Mouse (Mus musculus): ENCODE measurements around the gene Kmt2d. TPM values are rescaled to one million over a fixed set of nuclear protein-coding genes. Genes with fewer than 3 reads are reported as not detected.

Kmt2d gene
- polyA plus RNA-seq, 1 experiment from 2014 or later: 17.6 TPM

DNA sequence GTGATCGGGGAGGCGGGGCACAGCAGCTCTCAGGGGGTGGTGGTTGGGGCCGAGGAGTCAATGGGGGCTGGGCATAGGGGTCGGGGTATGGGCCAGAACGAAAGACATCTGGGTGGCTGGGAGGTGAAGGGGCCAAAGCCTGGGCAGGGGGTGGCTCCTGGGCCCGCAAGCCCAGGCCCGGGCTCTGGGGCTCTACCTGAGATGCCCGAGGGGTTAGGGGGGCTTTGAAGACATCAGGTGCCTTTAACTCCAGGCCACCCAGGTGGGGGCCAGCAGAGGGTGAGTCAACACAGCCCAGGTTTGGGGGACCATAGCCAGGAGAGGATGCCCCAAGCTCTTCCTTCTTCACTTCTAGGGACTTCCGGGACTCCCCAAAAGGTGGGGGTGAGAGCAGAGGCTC, 18.3 kb downstream of the Kmt2d start:
- Histone ChIP-seq H3K9me3 (ENCODE audit: control insufficient read depth, low read length) (no peaks in the 10 kb centered on the region), H3K27ac (replicated peaks; ENCODE audit: low read depth, low read length) (no peak overlapping the region), H3K9ac (ENCODE audit: low read length) (no peak overlapping the region), H3K4me1 (ENCODE audit: control insufficient read depth, insufficient read depth, low read length) (no peaks in the 10 kb centered on the region), H3K4me2 (ENCODE audit: low read depth, severe bottlenecking) (no peak overlapping the region), H3K27me3 (ENCODE audit: control insufficient read depth, insufficient read depth, low read length) (no peaks in the 10 kb centered on the region), H3K36me3 (ENCODE audit: control insufficient read depth, insufficient read depth, low read length) (peaks cover 63% of the 10 kb centered on the region), H3K4me3 (ENCODE audit: low read depth, low read length) (no peak overlapping the region)
- ATAC-seq (ENCODE audit: insufficient number of reproducible peaks, low FRiP score, low TSS enrichment, low read depth) (no peak), DNase-seq (ENCODE audit: low spot score) (no peak)
- 95% methylated on average over 7 of the region's 9 CpGs for WGBS

DNA sequence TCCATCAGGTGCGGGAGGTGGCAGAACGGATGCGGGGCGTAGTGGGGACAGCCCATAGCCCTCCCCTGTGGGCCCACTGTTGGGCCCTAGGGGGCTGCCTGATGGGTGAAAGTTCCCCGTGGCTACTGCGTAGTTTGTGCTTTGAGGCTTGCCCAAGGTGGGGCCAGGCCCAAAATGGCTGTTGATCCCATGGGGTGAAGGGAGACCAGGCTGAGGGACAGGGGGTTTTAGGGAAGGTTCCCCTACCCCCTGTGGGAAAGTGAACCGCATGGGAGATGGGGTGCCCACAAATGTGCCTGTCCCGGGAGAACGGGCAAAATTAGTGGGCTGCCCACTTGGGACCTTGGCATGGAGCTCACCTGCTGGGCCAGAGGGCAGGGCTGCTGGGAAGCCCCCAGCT, 18.9 kb downstream of the Kmt2d start:
- no peaks in the 10 kb centered on the region for H3K27me3 ChIP-seq (ENCODE audit: control insufficient read depth, insufficient read depth, low read length)
- H3K27ac ChIP-seq (replicated peaks; ENCODE audit: low read depth, low read length): no peak overlapping the region
- H3K9ac ChIP-seq (ENCODE audit: low read length): no peak overlapping the region
- ATAC-seq (ENCODE audit: insufficient number of reproducible peaks, low FRiP score, low TSS enrichment, low read depth): no peak
- no peak for DNase-seq (ENCODE audit: low spot score)
- 94% methylated on average over 9 of the region's 9 CpGs for WGBS
- H3K36me3 ChIP-seq (ENCODE audit: control insufficient read depth, insufficient read depth, low read length): peaks cover 65% of the 10 kb centered on the region
- no peak overlapping the region for H3K4me3 ChIP-seq (ENCODE audit: low read depth, low read length)
- no peaks in the 10 kb centered on the region for H3K4me1 ChIP-seq (ENCODE audit: control insufficient read depth, insufficient read depth, low read length)
- H3K4me2 ChIP-seq (ENCODE audit: low read depth, severe bottlenecking): no peak overlapping the region
- no peaks in the 10 kb centered on the region for H3K9me3 ChIP-seq (ENCODE audit: control insufficient read depth, low read length)

DNA sequence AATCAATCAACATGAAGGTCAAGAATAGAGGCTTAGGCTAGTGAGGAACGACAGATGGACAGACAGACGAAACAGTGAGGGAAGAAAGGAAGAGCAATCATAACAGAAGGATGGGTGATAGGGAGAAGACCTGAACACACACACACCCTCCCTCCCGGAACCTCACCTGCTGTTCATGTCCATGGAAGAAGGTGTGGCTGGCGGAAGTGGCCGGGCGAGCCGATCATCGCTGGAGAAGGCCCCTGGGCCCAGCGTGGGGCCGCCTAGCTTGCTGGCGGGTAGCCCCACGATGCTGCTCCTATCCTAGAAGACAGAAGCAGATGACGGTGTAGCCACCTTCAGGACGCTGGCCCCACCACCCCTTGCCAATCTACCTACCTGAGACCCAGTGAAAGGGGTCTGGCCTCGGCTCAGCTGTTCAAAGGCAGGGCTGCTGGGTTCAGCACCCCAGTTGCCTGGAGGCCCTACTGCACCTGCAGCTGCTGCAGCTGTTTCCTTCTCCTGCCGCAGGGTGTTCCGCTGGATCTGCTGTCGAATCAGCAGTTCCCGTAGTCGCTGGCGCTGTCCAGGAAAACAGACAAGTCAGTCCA, 19.7 kb downstream of the Kmt2d start:
- Histone ChIP-seq H3K27me3 (ENCODE audit: control insufficient read depth, insufficient read depth, low read length) (no peaks in the 10 kb centered on the region), H3K27ac (replicated peaks; ENCODE audit: low read depth, low read length) (no peak overlapping the region), H3K9ac (ENCODE audit: low read length) (no peak overlapping the region), H3K4me1 (ENCODE audit: control insufficient read depth, insufficient read depth, low read length) (no peaks in the 10 kb centered on the region), H3K4me2 (ENCODE audit: low read depth, severe bottlenecking) (no peak overlapping the region), H3K9me3 (ENCODE audit: control insufficient read depth, low read length) (no peaks in the 10 kb centered on the region), H3K4me3 (ENCODE audit: low read depth, low read length) (no peak overlapping the region), H3K36me3 (ENCODE audit: control insufficient read depth, insufficient read depth, low read length) (peaks cover 69% of the 10 kb centered on the region)
- WGBS: 91% methylated on average over 21 of the region's 21 CpGs
- ATAC-seq (ENCODE audit: insufficient number of reproducible peaks, low FRiP score, low TSS enrichment, low read depth): no peak
- no peak for DNase-seq (ENCODE audit: low spot score)

DNA sequence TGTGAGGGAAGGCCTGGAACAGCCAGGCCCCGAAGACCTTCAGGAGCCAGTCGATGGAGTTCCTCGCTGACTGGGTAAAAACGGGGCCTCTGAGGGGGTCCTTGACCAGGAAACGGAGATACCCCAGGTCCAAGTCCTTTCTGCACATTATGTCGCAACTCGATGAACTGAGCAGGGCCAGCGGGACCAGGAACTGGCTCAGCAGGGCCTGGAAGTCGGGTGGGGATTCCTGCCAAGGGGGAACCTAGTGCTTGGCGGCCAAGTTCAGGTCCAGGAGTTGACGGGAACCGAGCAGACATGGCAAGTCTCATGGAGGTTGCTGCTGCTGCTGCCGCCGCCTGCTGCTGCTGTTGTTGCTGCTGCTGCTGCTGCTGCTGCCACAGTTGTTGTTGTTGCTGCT, 20.3 kb downstream of the Kmt2d start:
- DNase-seq (ENCODE audit: low spot score): no peak
- H3K9me3 ChIP-seq (ENCODE audit: control insufficient read depth, low read length): no peaks in the 10 kb centered on the region
- ATAC-seq (ENCODE audit: insufficient number of reproducible peaks, low FRiP score, low TSS enrichment, low read depth): no peak
- no peak overlapping the region for H3K27ac ChIP-seq (replicated peaks; ENCODE audit: low read depth, low read length)
- H3K36me3 ChIP-seq (ENCODE audit: control insufficient read depth, insufficient read depth, low read length): peaks cover 71% of the 10 kb centered on the region
- H3K27me3 ChIP-seq (ENCODE audit: control insufficient read depth, insufficient read depth, low read length): no peaks in the 10 kb centered on the region
- H3K9ac ChIP-seq (ENCODE audit: low read length): no peak overlapping the region
- H3K4me1 ChIP-seq (ENCODE audit: control insufficient read depth, insufficient read depth, low read length): no peaks in the 10 kb centered on the region
- 95% methylated on average over 14 of the region's 14 CpGs for WGBS
- H3K4me2 ChIP-seq (ENCODE audit: low read depth, severe bottlenecking): no peak overlapping the region
- no peak overlapping the region for H3K4me3 ChIP-seq (ENCODE audit: low read depth, low read length)

DNA sequence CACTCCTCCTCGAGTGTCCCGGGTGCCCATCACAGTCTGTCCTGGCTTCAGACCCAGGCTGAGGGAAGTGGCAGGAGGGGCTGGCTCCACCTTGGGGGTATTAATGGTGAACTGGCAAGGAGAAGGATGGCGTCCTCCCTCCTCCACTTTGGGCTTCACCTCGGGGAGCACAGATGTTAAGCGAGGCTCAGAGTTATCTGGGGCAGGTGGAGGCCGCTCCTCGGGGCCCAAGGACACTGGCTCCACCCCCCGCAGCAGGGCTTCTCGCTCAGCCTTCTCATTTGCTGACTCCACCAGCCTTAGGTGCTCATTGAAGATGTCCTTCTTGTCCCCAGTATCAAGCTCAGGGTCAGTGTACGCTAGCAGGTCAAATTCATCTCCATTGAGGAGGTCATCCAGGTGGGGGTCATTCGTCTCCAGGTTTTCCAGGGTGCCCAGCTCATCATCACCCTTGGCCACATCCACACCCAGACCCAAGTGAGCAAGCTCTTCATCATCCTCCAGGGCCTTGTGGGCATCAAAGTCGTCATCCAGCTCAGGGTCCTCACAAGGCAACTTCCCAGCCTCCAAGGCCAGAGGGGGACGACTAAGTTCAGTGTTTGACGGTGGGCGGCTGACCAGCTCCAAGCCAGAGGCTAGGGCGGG, 20.9 kb downstream of the Kmt2d start:
- DNase-seq (ENCODE audit: low spot score) (no peak), ATAC-seq (ENCODE audit: insufficient number of reproducible peaks, low FRiP score, low TSS enrichment, low read depth) (no peak)
- 91% methylated on average over 16 of the region's 16 CpGs for WGBS
- Histone ChIP-seq H3K9ac (ENCODE audit: low read length) (no peak overlapping the region), H3K27me3 (ENCODE audit: control insufficient read depth, insufficient read depth, low read length) (no peaks in the 10 kb centered on the region), H3K36me3 (ENCODE audit: control insufficient read depth, insufficient read depth, low read length) (peaks cover 71% of the 10 kb centered on the region), H3K4me3 (ENCODE audit: low read depth, low read length) (no peak overlapping the region), H3K4me1 (ENCODE audit: control insufficient read depth, insufficient read depth, low read length) (no peaks in the 10 kb centered on the region), H3K9me3 (ENCODE audit: control insufficient read depth, low read length) (no peaks in the 10 kb centered on the region), H3K27ac (replicated peaks; ENCODE audit: low read depth, low read length) (no peak overlapping the region), H3K4me2 (ENCODE audit: low read depth, severe bottlenecking) (no peak overlapping the region)

DNA sequence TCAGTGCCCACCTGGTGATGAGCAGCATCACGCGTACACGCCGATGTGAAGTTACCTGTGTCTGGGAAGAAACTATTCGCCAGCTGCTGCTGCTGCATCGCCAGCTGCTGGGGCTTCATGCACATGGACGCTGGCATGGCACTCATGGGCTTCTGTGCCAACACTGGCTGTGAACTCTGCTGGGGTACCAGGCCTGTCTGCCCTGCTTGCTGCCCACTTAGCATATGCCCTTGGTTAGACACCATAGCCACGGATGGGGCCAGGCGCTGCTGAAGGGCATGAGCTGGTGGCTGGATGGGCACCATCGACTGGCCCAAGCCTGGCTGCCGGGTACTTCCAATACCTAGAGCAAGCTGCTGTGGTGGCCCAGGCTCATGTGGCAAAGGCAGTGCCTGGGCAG, 21.8 kb downstream of the Kmt2d start:
- 98% methylated on average over 11 of the region's 11 CpGs for WGBS
- no peak overlapping the region for H3K4me3 ChIP-seq (ENCODE audit: low read depth, low read length)

DNA sequence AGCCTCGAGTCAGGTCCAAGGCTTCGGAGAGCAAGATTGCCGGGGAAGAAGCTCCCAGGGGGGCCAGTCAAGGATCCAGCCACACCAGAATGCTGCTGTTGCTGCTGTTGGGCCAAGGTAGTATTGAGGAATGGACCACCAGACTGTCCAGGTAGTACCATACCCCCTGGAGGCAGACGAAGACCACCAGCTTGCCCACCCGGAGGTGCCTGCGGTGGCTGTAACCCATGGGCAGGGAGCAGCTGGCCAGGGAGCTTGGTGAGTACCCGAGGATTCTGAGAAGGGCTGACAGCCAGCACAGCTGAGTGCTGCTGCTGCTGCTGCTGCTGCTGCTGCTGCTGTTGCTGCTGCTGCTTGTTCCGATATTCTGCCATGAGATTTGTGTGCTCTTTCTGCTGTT, 24.9 kb downstream of the Kmt2d start:
- H3K27me3 ChIP-seq (ENCODE audit: control insufficient read depth, insufficient read depth, low read length): no peaks in the 10 kb centered on the region
- peaks cover 85% of the 10 kb centered on the region for H3K36me3 ChIP-seq (ENCODE audit: control insufficient read depth, insufficient read depth, low read length)
- ATAC-seq (ENCODE audit: insufficient number of reproducible peaks, low FRiP score, low TSS enrichment, low read depth) (no peak), DNase-seq (ENCODE audit: low spot score) (no peak)
- no peak overlapping the region for H3K4me3 ChIP-seq (ENCODE audit: low read depth, low read length)
- H3K27ac ChIP-seq (replicated peaks; ENCODE audit: low read depth, low read length): no peak overlapping the region
- H3K9ac ChIP-seq (ENCODE audit: low read length): no peak overlapping the region
- no peaks in the 10 kb centered on the region for H3K4me1 ChIP-seq (ENCODE audit: control insufficient read depth, insufficient read depth, low read length)
- no peaks in the 10 kb centered on the region for H3K9me3 ChIP-seq (ENCODE audit: control insufficient read depth, low read length)
- WGBS: 89% methylated on average over 8 of the region's 8 CpGs
- no peak overlapping the region for H3K4me2 ChIP-seq (ENCODE audit: low read depth, severe bottlenecking)

More for the DNA sequence above, 21.8 kb downstream of the Kmt2d start:
- H3K36me3 ChIP-seq (ENCODE audit: control insufficient read depth, insufficient read depth, low read length): peaks cover 75% of the 10 kb centered on the region
- no peak for ATAC-seq (ENCODE audit: insufficient number of reproducible peaks, low FRiP score, low TSS enrichment, low read depth)
- DNase-seq (ENCODE audit: low spot score): no peak
- no peaks in the 10 kb centered on the region for H3K4me1 ChIP-seq (ENCODE audit: control insufficient read depth, insufficient read depth, low read length)
- H3K9ac ChIP-seq (ENCODE audit: low read length): no peak overlapping the region
- no peaks in the 10 kb centered on the region for H3K9me3 ChIP-seq (ENCODE audit: control insufficient read depth, low read length)
- H3K27ac ChIP-seq (replicated peaks; ENCODE audit: low read depth, low read length): no peak overlapping the region
- H3K4me2 ChIP-seq (ENCODE audit: low read depth, severe bottlenecking): no peak overlapping the region
- no peaks in the 10 kb centered on the region for H3K27me3 ChIP-seq (ENCODE audit: control insufficient read depth, insufficient read depth, low read length)

DNA sequence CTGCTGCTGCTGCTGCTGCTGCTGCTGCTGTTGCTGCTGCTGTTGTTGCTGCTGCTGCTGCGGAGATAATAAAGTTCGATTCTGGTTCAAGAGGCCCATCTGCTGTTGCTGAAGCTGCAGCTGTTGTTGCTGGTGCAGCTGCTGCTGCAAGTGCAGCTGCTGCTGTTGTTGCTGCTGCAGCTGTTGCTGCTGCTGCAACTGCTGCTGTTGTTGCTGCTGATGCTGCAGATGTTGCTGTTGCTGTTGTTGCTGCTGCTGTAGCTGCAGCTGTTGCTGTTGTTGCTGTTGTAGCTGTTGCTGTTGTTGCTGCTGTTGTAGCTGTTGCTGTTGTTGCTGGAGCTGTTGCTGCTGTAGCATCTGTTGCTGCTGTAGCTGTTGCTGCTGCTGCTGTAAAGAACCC, 25.9 kb downstream of the Kmt2d start:
- 93% methylated on average over 2 of the region's 2 CpGs for WGBS
- no peak for DNase-seq (ENCODE audit: low spot score)
- no peaks in the 10 kb centered on the region for H3K27me3 ChIP-seq (ENCODE audit: control insufficient read depth, insufficient read depth, low read length)
- H3K9ac ChIP-seq (ENCODE audit: low read length): no peak overlapping the region
- 0 out of 2 replicates have a peak overlapping the region, but pooled peaks have one; percentile 1 for H3K4me2 ChIP-seq (ENCODE audit: low read depth, severe bottlenecking)
- no peaks in the 10 kb centered on the region for H3K4me1 ChIP-seq (ENCODE audit: control insufficient read depth, insufficient read depth, low read length)
- H3K9me3 ChIP-seq (ENCODE audit: control insufficient read depth, low read length): no peaks in the 10 kb centered on the region
- H3K4me3 ChIP-seq (ENCODE audit: low read depth, low read length): no peak overlapping the region
- no peak for ATAC-seq (ENCODE audit: insufficient number of reproducible peaks, low FRiP score, low TSS enrichment, low read depth)
- no peak overlapping the region for H3K27ac ChIP-seq (replicated peaks; ENCODE audit: low read depth, low read length)
- H3K36me3 ChIP-seq (ENCODE audit: control insufficient read depth, insufficient read depth, low read length): peaks cover 85% of the 10 kb centered on the region
